Mouse (Mus musculus) midbrain, embryonic 13.5 days (tissue): ENCODE data around the gene Copb2. TPM values are rescaled to one million over a fixed set of nuclear protein-coding genes. Genes with fewer than 3 reads are reported as not detected.
A peak's percentile ranks its signal among the peaks of the same experiment; 100 is the strongest.

Experiments
- ATAC-seq: fragments of 200-750 bp; cut with Nextera tagmentation; 2 replicates; pipeline ENCODE4 v1.8.0; 2017; ENCODE audit warnings: mild to moderate bottlenecking, moderate TSS enrichment, moderate library complexity
- H3K27ac ChIP-seq: fragments of 300-500 bp; sonication (generic); 2 replicates; pipeline ENCODE4 v1.5.1; 2015; ENCODE audit warnings: inconsistent platforms, mild to moderate bottlenecking, moderate library complexity
- H3K27me3 ChIP-seq: fragments of 300-500 bp; sonication (generic); 2 replicates; pipeline ENCODE4 v1.6.1; 2015; ENCODE audit warnings: mild to moderate bottlenecking, inconsistent platforms
- H3K36me3 ChIP-seq: fragments of 300-500 bp; sonication (generic); 2 replicates; pipeline ENCODE4 v1.6.1; 2015; ENCODE audit warnings: mild to moderate bottlenecking, inconsistent platforms
- H3K4me1 ChIP-seq: fragments of 300-500 bp; sonication (generic); replicated peaks from 2 replicates; pipeline ENCODE4 v1.6.1; 2015; ENCODE audit warnings: inconsistent platforms
- H3K4me2 ChIP-seq: fragments of 300-500 bp; sonication (generic); replicated peaks from 2 replicates; pipeline ENCODE4 v1.6.1; 2015; ENCODE audit warnings: moderate library complexity, mild to moderate bottlenecking, inconsistent platforms
- H3K4me3 ChIP-seq: fragments of 300-500 bp; sonication (generic); replicated peaks from 2 replicates; pipeline ENCODE4 v1.5.1; 2015; ENCODE audit warnings: mild to moderate bottlenecking, inconsistent platforms
- H3K9ac ChIP-seq: fragments of 300-500 bp; sonication (generic); replicated peaks from 2 replicates; pipeline ENCODE4 v1.6.1; 2015; ENCODE audit warnings: mild to moderate bottlenecking, inconsistent platforms
- H3K9me3 ChIP-seq: fragments of 300-500 bp; sonication (generic); 2 replicates; pipeline ENCODE4 v1.6.1; 2016; ENCODE audit warnings: mild to moderate bottlenecking, inconsistent platforms
- WGBS: fragments of 180-500 bp; shearing (Covaris S2); methylation state at CpG from one replicate; pipeline ENCODE4 v1.1.7; 2015; 5-methylcytosine and 5-hydroxymethylcytosine counted together
- polyA plus RNA-seq: library from polyadenylated mRNA; unstranded; fragments of >200 nt; fragmentation: Nextera tagmentation; extraction: Ambion mirVana; gene quantifications from 2 replicates; pipeline ENCODE4 v1.2.1, GENCODE M21; 2015

Gene Copb2
- polyA plus RNA-seq, 1 experiment from 2014 or later: 136 TPM

- Histone ChIP-seq H3K9ac (no peak overlapping the region), H3K27me3 (peaks cover 11% of the 10 kb centered on the region; the same call in 1 of the 2 replicates), H3K9me3 (no peaks in the 10 kb centered on the region), H3K4me2 (no peak overlapping the region), H3K4me3 (no peak overlapping the region), H3K36me3 (no peaks in the 10 kb centered on the region), H3K27ac (no peak overlapping the region), H3K4me1 (no peaks in the 10 kb centered on the region)
- 83% methylated on average over 3 of the region's 3 CpGs for WGBS
- no peak for ATAC-seq
These were observed 19.5 kb upstream of the Copb2 start for GRCm38 (mm10) chr9:98544042-98544441.

GRCm38 (mm10) chr9:98583852-98584251, 20.3 kb downstream of the Copb2 start:
- Histone ChIP-seq H3K27ac (no peak overlapping the region), H3K9ac (no peak overlapping the region), H3K27me3 (no peaks in the 10 kb centered on the region), H3K9me3 (no peaks in the 10 kb centered on the region), H3K36me3 (peaks cover 87% of the 10 kb centered on the region), H3K4me1 (no peaks in the 10 kb centered on the region), H3K4me3 (no peak overlapping the region), H3K4me2 (no peak overlapping the region)
- no peak for ATAC-seq
- 93% methylated on average over 4 of the region's 4 CpGs for WGBS

DNA sequence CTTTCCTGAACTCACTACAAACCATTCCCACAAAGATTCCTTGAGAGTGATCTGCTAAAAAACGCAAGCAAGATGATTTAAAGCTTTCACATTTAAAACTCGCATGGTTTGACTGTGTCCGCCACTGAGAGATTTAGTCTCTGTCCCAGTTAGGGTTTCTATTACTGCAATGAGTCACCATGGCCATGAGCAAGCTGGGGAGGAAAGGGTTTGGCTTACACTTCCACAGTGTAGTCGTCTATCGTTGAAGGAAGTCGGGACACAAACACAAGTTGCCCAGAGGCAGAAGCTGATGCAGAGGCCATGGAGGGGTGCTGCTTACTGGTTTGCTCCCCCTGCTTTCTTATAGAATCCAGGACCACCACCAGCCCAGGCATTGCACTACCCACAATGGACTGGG, 36.6 kb downstream of the Copb2 start:
- peaks cover 2% of the 10 kb centered on the region; the same call in 1 of the 2 replicates for H3K9me3 ChIP-seq
- H3K4me2 ChIP-seq: peak overlapping the region; percentile 83
- H3K36me3 ChIP-seq: peaks cover 35% of the 10 kb centered on the region
- H3K27me3 ChIP-seq: no peaks in the 10 kb centered on the region
- H3K9ac ChIP-seq: no peak overlapping the region
- no peak for ATAC-seq
- peaks cover 14% of the 10 kb centered on the region for H3K4me1 ChIP-seq
- H3K27ac ChIP-seq: no peak overlapping the region
- peak overlapping the region; percentile 95; the same call in 1 of the 2 replicates for H3K4me3 ChIP-seq
- WGBS: 90% methylated on average over 6 of the region's 6 CpGs

- Histone ChIP-seq H3K4me1 (peaks cover 14% of the 10 kb centered on the region), H3K36me3 (peaks cover 23% of the 10 kb centered on the region), H3K4me2 (peak within 1 kb of the TSS; percentile 83), H3K9ac (peak within 1 kb of the TSS; percentile 86), H3K9me3 (peaks cover 2% of the 10 kb centered on the region; the same call in 1 of the 2 replicates), H3K4me3 (peak within 1 kb of the TSS; percentile 95), H3K27me3 (no peaks in the 10 kb centered on the region), H3K27ac (peak within 1 kb of the TSS; percentile 60)
- under 1% methylated on average over 44 of the region's 44 CpGs for WGBS
- peak; percentile 95 for ATAC-seq
These were observed 37.8 kb downstream of the Copb2 start, which contains the start of gene Mrps22 for GRCm38 (mm10) chr9:98601156-98601836. Gene Mrps22 (minus strand): TSS chr9:98601660.

- Histone ChIP-seq H3K27ac (no peak overlapping the region), H3K9ac (peak overlapping the region; percentile 86; the same call in 1 of the 2 replicates), H3K27me3 (no peaks in the 10 kb centered on the region), H3K9me3 (peaks cover 2% of the 10 kb centered on the region; the same call in 1 of the 2 replicates), H3K4me2 (peak overlapping the region; percentile 83), H3K4me1 (peaks cover 14% of the 10 kb centered on the region), H3K4me3 (peak overlapping the region; percentile 95), H3K36me3 (peaks cover 17% of the 10 kb centered on the region)
- ATAC-seq: no peak; the same call in 1 of the 2 replicates
- 51% methylated on average over 11 of the region's 11 CpGs for WGBS
These were observed 38.4 kb downstream of the Copb2 start for GRCm38 (mm10) chr9:98601837-98602359.

GRCm38 (mm10) chr9:98604896-98605295, 41.4 kb downstream of the Copb2 start:
- no peaks in the 10 kb centered on the region for H3K27me3 ChIP-seq
- H3K4me3 ChIP-seq: no peak overlapping the region
- H3K4me1 ChIP-seq: peaks cover 14% of the 10 kb centered on the region
- no peaks in the 10 kb centered on the region for H3K36me3 ChIP-seq
- peaks cover 2% of the 10 kb centered on the region; the same call in 1 of the 2 replicates for H3K9me3 ChIP-seq
- H3K9ac ChIP-seq: no peak overlapping the region
- no peak overlapping the region for H3K4me2 ChIP-seq
- WGBS: 72% methylated on average over 4 of the region's 4 CpGs
- no peak overlapping the region for H3K27ac ChIP-seq
- ATAC-seq: no peak

- 44% methylated on average over 3 of the region's 3 CpGs for WGBS
- H3K9me3 ChIP-seq: no peaks in the 10 kb centered on the region
- ATAC-seq: no peak
- H3K27ac ChIP-seq: no peak overlapping the region
- H3K27me3 ChIP-seq: no peaks in the 10 kb centered on the region
- peaks cover 6% of the 10 kb centered on the region for H3K4me1 ChIP-seq
- H3K9ac ChIP-seq: no peak overlapping the region
- H3K4me3 ChIP-seq: no peak overlapping the region
- H3K36me3 ChIP-seq: no peaks in the 10 kb centered on the region
- H3K4me2 ChIP-seq: no peak overlapping the region
These were observed 65.0 kb downstream of the Copb2 start for GRCm38 (mm10) chr9:98628480-98628879.

- Histone ChIP-seq H3K4me2 (no peak overlapping the region), H3K9ac (no peak overlapping the region), H3K9me3 (no peaks in the 10 kb centered on the region), H3K4me1 (peaks cover 17% of the 10 kb centered on the region), H3K36me3 (no peaks in the 10 kb centered on the region), H3K27me3 (no peaks in the 10 kb centered on the region), H3K4me3 (no peak overlapping the region), H3K27ac (no peak overlapping the region)
- WGBS: 64% methylated on average over 13 of the region's 13 CpGs
- ATAC-seq: peak; percentile 58
These were observed 70.0 kb downstream of the Copb2 start for GRCm38 (mm10) chr9:98633287-98634162.

Other genes with a start within 250 kb of the Copb2 start
- 24.8 and 28.4 TPM in 2 replicates for gene Rbp1, start 140.8 kb upstream of the Copb2 start, polyA plus RNA-seq
- gene Rbp2, start 77.6 kb upstream of the Copb2 start, polyA plus RNA-seq: not detected in 2 replicates
- gene Mrps22, start 37.9 kb downstream of the Copb2 start, polyA plus RNA-seq: 57.9 and 59.3 TPM in 2 replicates